8 mouse cellular contexts compared by ENCODE assay signal in the genomic region with DNA sequence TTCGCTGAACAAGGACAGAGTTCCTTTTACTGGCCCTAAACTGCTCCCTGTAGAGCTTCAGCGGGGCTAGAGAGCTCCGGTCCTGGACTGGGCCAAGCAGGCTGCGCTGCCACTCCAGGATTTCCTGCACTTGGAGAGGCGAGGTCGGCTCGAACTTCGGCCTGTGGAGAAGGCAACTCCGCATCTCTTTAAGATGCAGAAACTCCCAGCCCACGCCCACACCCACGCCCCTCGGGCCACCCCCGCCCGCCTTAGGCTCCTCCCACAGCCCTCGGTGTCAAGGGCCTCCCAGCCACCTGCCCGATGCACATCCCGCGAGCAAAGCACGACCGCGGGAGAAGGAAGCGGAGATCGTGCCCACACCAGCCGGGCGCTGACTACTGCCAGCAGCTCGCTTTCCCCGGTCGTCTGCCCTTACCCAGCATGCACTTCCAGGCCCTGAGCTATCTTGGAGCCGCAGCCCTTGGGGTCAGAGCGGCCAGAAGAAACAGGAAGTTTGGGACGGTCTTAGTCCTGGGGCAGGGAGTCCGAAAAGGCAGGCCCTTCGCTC. TPM values are rescaled to one million over a fixed set of nuclear protein-coding genes. Genes with fewer than 3 reads are reported as not detected.
DNase-seq lines count a peak whose midpoint lies in the region; ATAC-seq and TF ChIP-seq lines count a peak whose summit lies in the region.

No protein-coding gene starts in this region.

- H3K36me3 ChIP-seq in hindbrain, postnatal 0 days (ENCODE audit: insufficient read depth, low read length) = no peaks in the 10 kb centered on the region
- no peaks in the 10 kb centered on the region for H3K36me3 ChIP-seq in macrophage (ENCODE audit: inconsistent target)

- peak overlapping the region; percentile 57 for H3K4me2 ChIP-seq in hindbrain, postnatal 0 days (ENCODE audit: low read depth, low read length)

- H3K27me3 ChIP-seq in hindbrain, postnatal 0 days (ENCODE audit: insufficient read depth, low read length) = no peaks in the 10 kb centered on the region

- 22% methylated on average over 29 of the region's 33 CpGs for WGBS in hindbrain, postnatal 0 days
- WGBS in macrophage (ENCODE audit: missing documents) = 12% methylated on average over 20 of the region's 33 CpGs

- no peak for TF ChIP-seq CTCF in gastrocnemius, adult 2 months (IDR thresholded peaks at IDR 0.05)
- TF ChIP-seq CTCF in hindbrain, postnatal 0 days (IDR thresholded peaks at IDR 0.05; ENCODE audit: low read depth) = no peak
- TF ChIP-seq CTCF in left cerebral cortex, adult 2 months (IDR thresholded peaks at IDR 0.05) = no peak

- peak overlapping the region; percentile 74 for H3K4me3 ChIP-seq in gastrocnemius, adult 2 months
- H3K4me3 ChIP-seq in hindbrain, postnatal 0 days (ENCODE audit: low read length) = peak overlapping the region; percentile 39
- H3K4me3 ChIP-seq in left cerebral cortex, adult 2 months = peak overlapping the region; percentile 41
- H3K4me3 ChIP-seq in macrophage (ENCODE audit: inconsistent target) = peak overlapping the region; percentile 18

- no peaks in the 10 kb centered on the region for H3K79me2 ChIP-seq in macrophage (ENCODE audit: inconsistent target)

- peak overlapping the region; percentile 30; the same call in 1 of the 2 replicates for H3K9ac ChIP-seq in hindbrain, postnatal 0 days (replicated peaks; ENCODE audit: low read length)

- intact Hi-C loops in gastrocnemius, adult 2 months (cut with DNase I) = loop anchor here (2.0 kb wide), 1 partner anchor 30 kb away; no protein-coding TSS in a partner anchor
- intact Hi-C loops in left cerebral cortex, adult 2 months (cut with DNase I) = no loop called here

- peak; percentile 89 for ATAC-seq in hindbrain, postnatal 0 days

- no peaks in the 10 kb centered on the region for H3K4me1 ChIP-seq in hindbrain, postnatal 0 days (ENCODE audit: insufficient read depth, low read length)

- H3K9me3 ChIP-seq in hindbrain, postnatal 0 days (ENCODE audit: low read length) = no peaks in the 10 kb centered on the region

- H3K27ac ChIP-seq in gastrocnemius, adult 2 months = peak overlapping the region; percentile 78
- H3K27ac ChIP-seq in hindbrain, postnatal 0 days = no peak overlapping the region
- no peak overlapping the region for H3K27ac ChIP-seq in left cerebral cortex, adult 2 months
- H3K27ac ChIP-seq in macrophage = peak overlapping the region; percentile 34

- DNase-seq in WW6 (ENCODE audit: low read depth, low spot score) = peak; percentile 59
- DNase-seq in cerebellum, postnatal 4 days (ENCODE audit: low spot score in 2 of 2) = peak; percentile 21 to 48
- DNase-seq in gastrocnemius, adult 2 months = peak; percentile 88
- peak; percentile 63 for DNase-seq in hindbrain, postnatal 0 days (ENCODE audit: low spot score)
- DNase-seq in left cerebral cortex, adult 2 months (ENCODE audit: extremely low spot score in 1 of 2, low spot score in 2 of 2) = peak; percentile 38 to 39
- peak; percentile 17 for DNase-seq in retina, postnatal 7 days (ENCODE audit: low read depth, low spot score)
- DNase-seq in urinary bladder, adult 18-20 months (ENCODE audit: low spot score in 2 of 2) = peak; percentile 78 to 79

RNA-seq across cellular contexts. Expression of a gene that starts 26.6 kb away (rescaled TPM):
- 1 to 10 TPM; 6.7 to 7.0 TPM for total RNA-seq in gastrocnemius, adult 2 months (2021)
- 7.8 and 8.5 TPM in 2 replicates for total RNA-seq in hindbrain, postnatal 0 days (2014; rRNA removed)
- polyA plus RNA-seq in hindbrain, postnatal 0 days (2015; fragmentation: Nextera tagmentation; extraction: Ambion mirVana) = 3.3 and 4.0 TPM in 2 replicates
- 10 to 100 TPM; 20.3 to 20.4 TPM for total RNA-seq in left cerebral cortex, adult 2 months (2021)
- total RNA-seq in macrophage (2018; cell fraction: chromatin; rRNA removed) = 10 to 100 TPM in 20 of 26 experiments, 1 to 10 TPM in 6; 2.9 to 71.1 (median 16.7) TPM
- 1 to 10 TPM; 2.3 to 9.6 (median 4.8) TPM for total RNA-seq in macrophage (2018; cell fraction: cytosol; rRNA removed)
- 10 to 100 TPM in 11 of 26 experiments, 1 to 10 TPM in 15; 3.6 to 48.2 (median 8.7) TPM for total RNA-seq in macrophage (2018; cell fraction: nucleus; rRNA removed)
- 3.5 to 20.1 TPM (median 3.8 TPM) in 3 replicates for polyA plus RNA-seq in macrophage (2018)

RNA-seq across cellular contexts. Expression of a gene that starts 57.9 kb away (rescaled TPM):
- total RNA-seq in gastrocnemius, adult 2 months (2021) = 10 to 100 TPM; 12.1 to 15.2 TPM
- 2.8 and 5.8 TPM in 2 replicates for total RNA-seq in hindbrain, postnatal 0 days (2014; rRNA removed)
- polyA plus RNA-seq in hindbrain, postnatal 0 days (2015; fragmentation: Nextera tagmentation; extraction: Ambion mirVana) = 12.7 and 13.8 TPM in 2 replicates
- 10 to 100 TPM; 15.5 to 19.2 TPM for total RNA-seq in left cerebral cortex, adult 2 months (2021)
- total RNA-seq in macrophage (2018; cell fraction: chromatin; rRNA removed) = 10 to 100 TPM; 18.2 to 69.9 (median 55.7) TPM
- 10 to 100 TPM; 17.7 to 36.8 (median 28.4) TPM for total RNA-seq in macrophage (2018; cell fraction: cytosol; rRNA removed)
- 10 to 100 TPM; 19.7 to 75.5 (median 42.4) TPM for total RNA-seq in macrophage (2018; cell fraction: nucleus; rRNA removed)
- 28.6 to 42.0 TPM (median 33.0 TPM) in 3 replicates for polyA plus RNA-seq in macrophage (2018)

Comparison
In these comparisons a context has a peak if more than half of its experiments do, and no peak if none do; other contexts are left out.
1. DNase-seq: peak in every context shown above with its lines; median percentile 88 in gastrocnemius, adult 2 months; 78 in urinary bladder, adult 18-20 months; 63 in hindbrain, postnatal 0 days; 59 in WW6; 38 in left cerebral cortex, adult 2 months; 34 in cerebellum, postnatal 4 days; 17 in retina, postnatal 7 days.
2. H3K27ac ChIP-seq: peak in gastrocnemius, adult 2 months (single experiment) and macrophage (single experiment); none in hindbrain, postnatal 0 days (single experiment) and left cerebral cortex, adult 2 months (single experiment).
3. H3K4me3 ChIP-seq: peak in every context shown above with its lines; median percentile 74 in gastrocnemius, adult 2 months; 41 in left cerebral cortex, adult 2 months; 39 in hindbrain, postnatal 0 days; 18 in macrophage.